Mouse (Mus musculus): ENCODE measurements around the gene Ctf1.

- TF ChIP-seq CTCF (IDR thresholded peaks at IDR 0.05; ENCODE audit: insufficient read depth, low read depth, low read length) (no peak), POLR2A (IDR thresholded peaks at IDR 0.05; ENCODE audit: insufficient read depth, low read depth, low read length) (no peak)
Observed at GRCm38 (mm10) chr7:127765756-127766155, 53.2 kb downstream of the Ctf1 start.

All from olfactory bulb, adult 2 months (tissue).